Mouse (Mus musculus): Measurements from ENCODE around the gene Syde2.

DNA sequence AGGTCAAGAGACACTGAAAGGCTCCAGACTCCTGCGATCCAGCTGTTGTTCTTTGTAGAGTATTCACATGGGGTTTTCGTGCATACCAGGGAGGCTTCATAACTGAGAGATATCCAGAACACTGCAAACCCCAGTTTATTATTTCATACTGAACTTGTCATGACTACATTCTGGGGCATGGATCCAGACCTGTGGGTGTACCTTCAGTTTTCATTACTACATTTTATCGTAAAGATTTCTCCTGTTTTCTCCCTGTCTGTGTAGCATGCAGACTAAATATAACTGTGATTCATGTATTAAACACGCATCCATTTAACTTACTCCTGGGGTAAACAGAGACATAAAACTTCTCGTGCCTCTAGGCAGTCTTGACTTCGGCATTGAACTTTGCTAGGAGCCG is 12.7 kb upstream of the Syde2 start:
- no peak for TF ChIP-seq POLR2A (IDR thresholded peaks at IDR 0.05; ENCODE audit: insufficient read depth, low read depth, low read length)
- no peak for TF ChIP-seq CTCF (IDR thresholded peaks at IDR 0.05)
